Mouse (Mus musculus) lung, postnatal 0 days (tissue): ENCODE measurements around the gene Tnnt2.

Experiments
- CTCF ChIP-seq: IDR thresholded peaks from 2 replicates; pipeline ENCODE4 v1.5.1; 2016; ENCODE audit warnings: antibody characterized with exemption, mild to moderate bottlenecking
- EP300 ChIP-seq: IDR thresholded peaks from 2 replicates; pipeline ENCODE4 v1.6.1; 2016; ENCODE audit warnings: antibody characterized with exemption, mild to moderate bottlenecking, control low read depth

DNA sequence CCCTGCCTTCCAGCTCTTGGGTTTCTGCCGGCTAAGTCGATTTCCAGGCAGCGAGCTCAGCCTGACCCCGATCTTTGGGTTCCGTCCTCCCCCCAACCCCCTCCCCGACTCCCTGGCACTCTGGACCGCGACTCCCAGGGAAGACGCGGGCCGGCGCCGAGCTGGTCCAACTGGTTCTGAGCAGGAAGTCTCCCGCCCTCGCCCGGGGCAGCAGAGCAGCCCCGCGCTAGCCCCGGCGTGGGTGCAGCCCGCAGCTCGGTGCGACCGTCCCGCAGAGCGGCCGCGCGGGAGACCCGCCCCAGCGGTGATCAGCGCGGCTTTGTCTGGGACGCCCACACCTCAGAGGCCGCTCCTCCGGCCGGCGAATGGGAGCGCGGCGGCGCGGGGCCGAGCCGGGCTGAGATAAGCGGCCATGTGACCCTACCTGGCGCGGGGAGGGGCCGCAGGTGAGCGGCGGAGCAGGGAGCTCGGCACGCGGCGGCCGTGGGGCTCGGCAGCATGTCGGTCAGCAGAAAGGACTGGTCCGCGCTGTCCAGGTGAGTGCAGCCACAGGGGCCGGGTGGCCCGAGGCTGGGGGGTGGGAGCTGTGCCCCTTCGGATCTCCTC is 17.6 kb upstream of the Tnnt2 start, which contains the start of gene Lad1:
- no peak for TF ChIP-seq CTCF
- no peak for TF ChIP-seq EP300
